Mouse (Mus musculus) heart, embryonic 14.5 days (tissue): ENCODE measurements around the gene Wdr89. TPM values are rescaled to one million over a fixed set of nuclear protein-coding genes. Genes with fewer than 3 reads are reported as not detected.
A peak's percentile ranks its signal among the peaks of the same experiment; 100 is the strongest.

ENCODE experiments used
- ATAC-seq: fragments of 200-750 bp; cut with Nextera tagmentation; 2 replicates; pipeline ENCODE4 v1.8.0; 2017; ENCODE audit warnings: low read depth, moderate TSS enrichment; ENCODE audit not compliant: insufficient number of reproducible peaks, insufficient read depth, low FRiP score
- H3K27ac ChIP-seq, 2 experiments: fragments of 200-500 bp in 1 of 2; fragments of 300-500 bp in 1 of 2; sonication (generic) in 1 of 2; replicated peaks in 1 of 2; 2 replicates each; pipeline ENCODE4 v1.5.1; 2012 to 2014; ENCODE audit warnings: low read depth in 2 of 2, low read length in 2 of 2, control low read depth in 1 of 2, mild to moderate bottlenecking in 1 of 2, mixed read lengths in 1 of 2; ENCODE audit not compliant: control insufficient read depth in 1 of 2, insufficient read depth in 1 of 2
- H3K27me3 ChIP-seq: fragments of 300-500 bp; sonication (generic); 2 replicates; pipeline ENCODE4 v1.6.1; 2014; ENCODE audit warnings: mild to moderate bottlenecking, low read length, control low read depth; ENCODE audit not compliant: control insufficient read depth, insufficient read depth
- H3K36me3 ChIP-seq: fragments of 300-500 bp; sonication (generic); 2 replicates; pipeline ENCODE4 v1.6.1; 2014; ENCODE audit warnings: mild to moderate bottlenecking, control low read depth, low read length, mixed read lengths; ENCODE audit not compliant: control insufficient read depth, insufficient read depth
- H3K4me1 ChIP-seq, 2 experiments: fragments of 200-500 bp in 1 of 2; fragments of 300-500 bp in 1 of 2; sonication (generic) in 1 of 2; 2 replicates each; pipeline ENCODE4 v1.6.1; 2012 to 2014; ENCODE audit warnings: low read length in 2 of 2, control low read depth in 1 of 2, mixed read lengths in 1 of 2; ENCODE audit not compliant: control insufficient read depth in 2 of 2, insufficient read depth in 2 of 2
- H3K4me2 ChIP-seq: fragments of 300-500 bp; sonication (generic); 2 replicates; pipeline ENCODE4 v1.6.1; 2014; ENCODE audit warnings: mild to moderate bottlenecking, low read length
- H3K4me3 ChIP-seq, 2 experiments: fragments of 200-500 bp in 1 of 2; fragments of 300-500 bp in 1 of 2; sonication (generic) in 1 of 2; 2 replicates each; pipeline ENCODE4 v1.5.1; 2012 to 2014; ENCODE audit warnings: low read length in 2 of 2, mild to moderate bottlenecking in 2 of 2, control low read depth in 1 of 2, low read depth in 1 of 2, moderate library complexity in 1 of 2; ENCODE audit not compliant: control insufficient read depth in 1 of 2, insufficient read depth in 1 of 2
- H3K9ac ChIP-seq: fragments of 300-500 bp; sonication (generic); 2 replicates; pipeline ENCODE4 v1.6.1; 2014; ENCODE audit warnings: mild to moderate bottlenecking, low read length
- H3K9me3 ChIP-seq: fragments of 300-500 bp; sonication (generic); 2 replicates; pipeline ENCODE4 v1.6.1; 2016; ENCODE audit warnings: low read length, control low read depth; ENCODE audit not compliant: control insufficient read depth
- WGBS: fragments of 180-500 bp; shearing (Covaris S2); extraction: QIAGEN DNeasy Blood & Tissue Kit; methylation state at CpG from one replicate; pipeline ENCODE4 v1.1.7; 2014; 5-methylcytosine and 5-hydroxymethylcytosine counted together
- polyA plus RNA-seq: library from polyadenylated mRNA; unstranded; fragments of >200 nt; fragmentation: Nextera tagmentation; extraction: Ambion mirVana; gene quantifications from 2 replicates; pipeline ENCODE4 v1.2.1, GENCODE M21; 2014

Gene Wdr89
- polyA plus RNA-seq, 1 experiment from 2014 or later: 7.6 TPM

DNA sequence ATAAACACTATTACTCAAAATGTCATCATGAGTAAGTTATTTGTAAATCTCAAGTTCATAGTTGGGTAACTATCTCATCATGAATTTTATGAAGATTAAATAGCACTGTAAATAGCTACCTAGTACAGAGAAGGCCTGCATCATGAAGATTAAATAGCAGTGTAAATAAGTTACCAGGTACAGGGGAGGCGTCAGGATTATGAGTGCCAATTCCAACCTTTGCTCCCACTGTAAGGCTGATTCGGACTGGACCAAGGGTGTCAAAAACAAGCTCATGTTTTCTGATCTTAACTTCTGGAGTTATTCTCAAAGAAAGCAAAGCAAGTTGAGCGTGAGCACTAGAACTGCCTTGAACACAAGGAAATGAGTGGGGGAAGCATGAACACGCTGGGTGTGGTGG lies 14.3 kb upstream of the Wdr89 start:
- Histone ChIP-seq H3K4me3 (no peak overlapping the region), H3K27ac (no peak overlapping the region), H3K9ac (no peak overlapping the region), H3K4me2 (no peak overlapping the region), H3K36me3 (no peaks in the 10 kb centered on the region), H3K4me1 (no peaks in the 10 kb centered on the region), H3K27me3 (no peaks in the 10 kb centered on the region), H3K9me3 (no peaks in the 10 kb centered on the region)
- no peak for ATAC-seq
- 87% methylated on average over 4 of the region's 4 CpGs for WGBS

DNA sequence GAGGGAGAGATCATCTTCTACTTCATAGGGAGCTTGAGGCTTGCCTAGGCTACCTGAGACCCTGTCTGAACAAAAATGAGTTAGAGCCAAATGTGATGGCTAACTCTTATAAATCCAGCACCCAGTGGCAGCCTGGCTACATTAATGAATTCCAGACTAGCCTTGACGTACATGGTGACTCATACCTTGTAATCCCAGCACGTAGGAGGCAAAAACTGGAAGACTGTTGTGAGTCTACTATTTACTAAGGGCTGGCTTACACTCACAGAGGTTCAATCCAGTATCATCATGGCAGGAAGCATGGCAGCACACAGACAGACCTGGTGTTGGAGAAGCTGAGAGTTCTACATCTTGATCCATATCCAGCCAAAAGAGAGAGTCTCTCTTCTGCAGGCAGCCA lies 13.5 kb upstream of the Wdr89 start:
- H3K36me3 ChIP-seq: no peaks in the 10 kb centered on the region
- H3K9ac ChIP-seq: no peak overlapping the region
- no peaks in the 10 kb centered on the region for H3K9me3 ChIP-seq
- no peak overlapping the region for H3K4me3 ChIP-seq
- no peak overlapping the region for H3K27ac ChIP-seq
- no peaks in the 10 kb centered on the region for H3K4me1 ChIP-seq
- H3K27me3 ChIP-seq: no peaks in the 10 kb centered on the region
- no peak for ATAC-seq
- H3K4me2 ChIP-seq: no peak overlapping the region
- 69% methylated on average over 2 of the region's 2 CpGs for WGBS

DNA sequence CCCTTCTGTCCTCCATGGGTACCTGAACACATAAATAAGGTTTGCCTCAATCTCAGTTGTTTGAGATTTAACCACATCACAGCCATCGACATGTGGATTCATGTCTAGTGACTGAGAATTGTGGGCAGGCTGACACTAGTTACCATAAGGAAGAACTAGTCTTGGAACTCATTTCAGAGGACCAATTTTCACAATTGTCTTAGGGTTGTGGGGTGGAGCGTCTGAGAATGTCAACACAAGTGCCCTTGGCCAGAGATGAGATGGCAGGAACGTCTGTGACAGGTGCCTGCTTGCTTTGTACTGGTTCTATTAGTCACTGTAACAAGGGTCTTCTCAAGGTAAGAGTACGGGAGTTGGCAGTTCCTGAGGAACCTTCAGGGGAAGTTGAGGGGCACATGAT lies 11.8 kb upstream of the Wdr89 start:
- Histone ChIP-seq H3K27me3 (no peaks in the 10 kb centered on the region), H3K36me3 (no peaks in the 10 kb centered on the region), H3K9ac (no peak overlapping the region), H3K27ac (no peak overlapping the region), H3K4me3 (no peak overlapping the region), H3K9me3 (no peaks in the 10 kb centered on the region), H3K4me2 (no peak overlapping the region), H3K4me1 (no peaks in the 10 kb centered on the region)
- ATAC-seq: no peak
- WGBS: 80% methylated on average over 4 of the region's 4 CpGs

DNA sequence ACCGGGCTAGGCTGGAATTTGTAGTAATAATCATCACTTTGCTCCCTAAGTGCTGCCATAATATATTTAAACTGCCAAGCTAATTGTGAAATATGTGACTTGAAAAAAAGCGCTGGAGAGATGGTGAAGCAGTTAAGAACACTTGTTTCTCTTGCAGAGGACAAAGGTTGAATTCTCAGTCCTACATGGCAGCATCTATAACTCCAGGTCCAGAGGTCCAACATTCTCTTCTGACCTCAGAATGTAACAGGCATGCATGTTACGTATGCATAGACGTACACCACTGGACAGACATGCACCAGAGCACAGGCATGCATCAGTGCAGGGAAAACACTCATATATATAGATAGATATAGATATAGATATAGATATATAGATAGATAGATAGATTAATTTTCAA lies 9.1 kb upstream of the Wdr89 start:
- 91% methylated on average over 4 of the region's 4 CpGs for WGBS
- Histone ChIP-seq H3K4me3 (no peak overlapping the region), H3K9me3 (no peaks in the 10 kb centered on the region), H3K4me2 (no peak overlapping the region), H3K27ac (no peak overlapping the region), H3K27me3 (no peaks in the 10 kb centered on the region), H3K36me3 (no peaks in the 10 kb centered on the region), H3K4me1 (no peaks in the 10 kb centered on the region), H3K9ac (no peak overlapping the region)
- ATAC-seq: no peak

DNA sequence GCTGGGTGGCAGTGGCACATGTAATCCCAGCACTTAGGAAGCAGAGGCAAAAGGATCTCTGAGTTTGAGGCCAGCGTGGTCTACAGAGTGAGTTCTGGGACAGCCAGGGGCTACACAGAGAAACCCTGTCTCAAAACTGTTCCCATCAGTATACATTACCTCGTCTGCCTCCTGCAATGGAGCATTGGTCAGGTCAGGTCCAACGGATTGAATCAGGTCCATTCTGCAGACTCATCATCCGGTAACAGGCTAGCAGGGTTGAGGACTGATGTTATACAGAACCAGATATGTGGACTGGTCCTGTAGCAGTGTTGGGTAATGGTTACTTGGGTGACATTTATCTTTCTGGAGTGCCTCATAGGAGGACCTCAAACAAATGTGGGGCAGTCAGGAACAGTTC lies 3.3 kb upstream of the Wdr89 start:
- Histone ChIP-seq H3K27me3 (no peaks in the 10 kb centered on the region), H3K4me3 (no peak overlapping the region), H3K9ac (no peak overlapping the region), H3K9me3 (no peaks in the 10 kb centered on the region), H3K27ac (no peak overlapping the region), H3K36me3 (no peaks in the 10 kb centered on the region), H3K4me1 (peaks cover 6 to 18% of the 10 kb centered on the region in 2 experiments), H3K4me2 (no peak overlapping the region)
- no peak for ATAC-seq
- WGBS: 90% methylated on average over 4 of the region's 4 CpGs

DNA sequence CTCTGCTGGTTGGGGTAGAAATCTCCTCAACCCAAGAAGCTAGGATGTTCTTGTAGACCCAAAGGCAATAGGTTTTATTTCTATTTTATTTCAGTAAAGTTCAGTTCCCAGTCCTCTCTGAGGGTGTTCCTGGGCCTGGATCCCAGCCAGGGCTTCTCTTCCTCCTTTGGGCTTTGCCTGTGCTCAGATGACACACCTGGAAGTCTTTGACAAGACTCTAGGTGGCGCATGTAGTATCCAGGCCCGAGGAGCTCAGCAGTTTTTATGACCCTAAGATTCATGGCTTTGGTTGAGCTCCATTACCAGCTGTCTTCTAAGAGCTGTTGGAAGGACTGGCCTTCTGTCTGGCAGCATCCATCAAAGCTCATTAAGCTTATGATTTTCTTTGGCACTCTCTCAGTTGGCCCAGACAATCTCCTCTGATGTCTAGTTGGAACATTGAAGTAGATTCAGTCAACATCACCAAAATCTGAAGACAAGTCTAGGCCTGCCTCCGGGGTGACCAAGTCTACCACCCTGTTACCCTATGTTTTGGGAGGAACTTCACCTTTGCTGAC lies 2.5 kb upstream of the Wdr89 start:
- H3K27me3 ChIP-seq: no peaks in the 10 kb centered on the region

DNA sequence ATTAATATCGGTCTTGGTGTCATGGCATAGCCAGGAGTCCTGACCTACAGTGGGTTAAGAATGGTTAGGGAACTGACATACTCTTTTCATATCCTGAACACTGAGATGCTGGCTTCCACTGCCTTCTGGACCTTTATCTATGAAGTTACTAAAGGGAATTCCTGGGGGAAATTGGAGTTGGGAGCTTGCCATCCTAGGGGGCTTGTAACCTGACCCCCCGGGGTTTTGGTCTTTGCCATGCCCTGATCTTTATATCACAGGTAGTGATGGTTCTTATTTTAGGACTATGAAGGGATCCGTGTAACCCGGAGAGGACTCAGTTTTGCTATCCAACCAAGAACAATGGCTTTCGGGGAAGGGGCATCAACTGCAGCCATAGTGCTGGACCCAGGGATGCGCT lies 1.3 kb upstream of the Wdr89 start:
- no peak for ATAC-seq
- 85% methylated on average over 6 of the region's 6 CpGs for WGBS
- Histone ChIP-seq H3K9me3 (no peaks in the 10 kb centered on the region), H3K4me1 (peaks cover 6 to 18% of the 10 kb centered on the region in 2 experiments), H3K27me3 (no peaks in the 10 kb centered on the region), H3K36me3 (no peaks in the 10 kb centered on the region), H3K4me3 (peak overlapping the region in 1 of 2 experiments; percentile 56; a peak in 2 of 4 replicates), H3K9ac (peak overlapping the region; percentile 70), H3K4me2 (peak overlapping the region; percentile 94), H3K27ac (no peak overlapping the region)

More for the DNA sequence above, 2.5 kb upstream of the Wdr89 start:
- Histone ChIP-seq H3K4me2 (no peak overlapping the region), H3K4me3 (no peak overlapping the region), H3K4me1 (peaks cover 6 to 18% of the 10 kb centered on the region in 2 experiments), H3K36me3 (no peaks in the 10 kb centered on the region), H3K9me3 (no peaks in the 10 kb centered on the region), H3K27ac (no peak overlapping the region), H3K9ac (no peak overlapping the region)
- WGBS: 82% methylated on average over 3 of the region's 3 CpGs
- ATAC-seq: no peak

DNA sequence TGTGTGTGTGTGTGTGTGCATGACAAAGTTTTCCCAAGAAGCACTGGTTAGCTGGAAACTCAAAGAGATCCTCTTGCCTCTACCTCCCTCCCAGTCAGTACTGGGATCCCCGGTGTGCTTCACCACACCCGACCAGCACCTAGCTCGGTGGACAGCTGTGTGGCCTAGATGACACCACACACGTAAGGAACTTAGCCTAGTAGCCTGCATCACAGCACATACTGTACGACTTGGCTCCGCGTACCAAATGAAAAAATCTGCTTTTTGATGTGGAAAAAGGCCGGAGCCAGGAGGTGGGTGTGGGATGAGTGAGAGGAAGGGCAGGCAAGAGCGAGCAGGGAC lies 450 bp downstream of the Wdr89 start:
- Histone ChIP-seq H3K4me2 (peak overlapping the region; percentile 91), H3K9ac (peak overlapping the region; percentile 86), H3K27ac (peak overlapping the region; percentile 84 to 85), H3K9me3 (no peaks in the 10 kb centered on the region), H3K4me3 (peak overlapping the region; percentile 56 to 77), H3K4me1 (peaks cover 6 to 18% of the 10 kb centered on the region in 2 experiments), H3K36me3 (no peaks in the 10 kb centered on the region), H3K27me3 (no peaks in the 10 kb centered on the region)
- peak; percentile 37; the same call in 1 of the 2 replicates for ATAC-seq
- 0% methylated on average over 9 of the region's 9 CpGs for WGBS
